Mouse (Mus musculus) ovary, postnatal 10 days (tissue): ENCODE data around the gene Zfp82.

ENCODE experiments used
- DNase-seq: peaks from one replicate; pipeline ENCODE4 v3.0.0; 2022; ENCODE audit warnings: low spot score

The Zfp82 gene

DNA sequence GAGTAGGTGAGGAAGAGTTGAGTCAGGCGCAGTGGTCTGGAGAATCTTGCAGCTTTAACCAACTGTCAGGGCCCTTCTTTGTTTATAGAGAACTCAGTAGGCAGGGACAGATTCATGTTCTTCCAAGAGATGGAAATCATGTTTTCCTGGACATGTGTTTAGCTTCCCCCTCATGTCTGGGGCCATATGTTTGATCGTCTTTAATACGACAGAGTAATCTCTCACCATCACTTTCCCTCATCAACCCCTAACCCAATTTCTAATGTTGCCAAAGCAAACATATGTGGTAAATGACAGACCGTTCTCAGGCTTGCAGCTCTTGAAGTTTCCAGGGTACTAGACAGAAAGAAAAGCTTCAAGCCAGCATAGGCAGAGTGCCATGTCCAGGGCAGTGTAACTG lies 24.6 kb downstream of the Zfp82 start:
- no peak for DNase-seq

DNA sequence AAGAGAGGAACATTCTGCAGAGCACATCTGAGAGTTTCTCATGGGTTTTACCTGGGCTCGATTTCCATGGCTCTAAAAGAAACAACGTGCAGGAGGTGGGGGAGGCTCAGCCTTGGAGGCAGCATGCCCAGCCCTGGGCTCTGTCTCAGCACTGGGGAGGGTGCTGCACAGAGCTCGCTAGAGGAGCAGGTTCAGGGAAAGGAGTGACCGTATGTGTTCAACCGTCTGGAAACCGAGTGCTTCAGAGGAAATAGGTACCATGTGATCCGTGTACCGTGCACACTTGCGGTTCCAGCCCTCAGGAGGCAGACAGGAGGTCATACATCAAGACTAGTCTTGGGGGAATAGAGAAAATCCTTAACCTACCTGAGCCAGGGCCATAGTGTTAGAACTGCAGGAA lies 28.3 kb downstream of the Zfp82 start:
- DNase-seq: no peak

GRCm38 (mm10) chr7:30034331-30034730 lies 38.4 kb downstream of the Zfp82 start:
- no peak for DNase-seq

GRCm38 (mm10) chr7:30031379-30031778 lies 41.3 kb downstream of the Zfp82 start:
- DNase-seq: no peak

DNA sequence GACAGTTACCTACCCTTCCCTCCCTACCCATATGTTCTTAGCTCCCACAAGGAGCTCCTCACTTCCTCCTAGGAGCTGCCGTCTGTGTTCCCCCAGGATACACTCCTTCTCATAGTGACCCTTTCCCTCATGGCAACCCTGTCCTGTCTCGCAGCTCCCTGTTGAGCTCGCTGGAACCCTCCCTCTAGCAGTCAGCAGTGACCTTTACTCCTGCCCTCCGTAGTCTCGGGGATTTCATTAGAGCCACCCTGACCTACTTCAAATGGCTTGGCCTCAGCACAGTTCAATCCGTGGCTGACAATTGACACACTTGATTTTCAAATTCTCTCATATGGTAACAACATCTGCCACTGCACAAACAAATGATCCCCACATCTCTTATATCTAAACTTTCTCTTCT lies 42.0 kb downstream of the Zfp82 start:
- DNase-seq: no peak

- no peak for DNase-seq
Measured at GRCm38 (mm10) chr7:30028572-30028971, 44.1 kb downstream of the Zfp82 start.

- no peak for DNase-seq
Measured at GRCm38 (mm10) chr7:30027331-30027730, 45.4 kb downstream of the Zfp82 start.

DNA sequence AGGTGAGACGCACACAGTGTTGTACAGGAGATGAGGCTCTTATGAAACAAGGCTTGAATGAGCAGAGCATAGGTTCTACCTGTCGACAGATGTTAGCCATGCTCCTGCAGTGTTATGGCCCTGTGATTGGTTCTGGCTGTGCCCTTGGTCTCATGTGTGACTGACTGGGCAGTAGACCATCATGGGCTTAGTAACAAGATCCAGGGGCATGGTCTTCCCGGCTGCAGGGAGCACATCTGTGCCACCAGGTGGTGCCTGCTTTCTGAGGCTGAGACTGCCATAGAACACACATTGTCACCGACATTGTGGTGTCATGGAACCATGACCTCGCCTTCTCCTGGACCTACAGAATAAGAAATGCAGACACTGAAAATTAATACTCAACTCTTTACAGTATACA lies 47.3 kb downstream of the Zfp82 start:
- no peak for DNase-seq

- no peak for DNase-seq
Measured at GRCm38 (mm10) chr7:30023800-30024199, 48.9 kb downstream of the Zfp82 start.

DNA sequence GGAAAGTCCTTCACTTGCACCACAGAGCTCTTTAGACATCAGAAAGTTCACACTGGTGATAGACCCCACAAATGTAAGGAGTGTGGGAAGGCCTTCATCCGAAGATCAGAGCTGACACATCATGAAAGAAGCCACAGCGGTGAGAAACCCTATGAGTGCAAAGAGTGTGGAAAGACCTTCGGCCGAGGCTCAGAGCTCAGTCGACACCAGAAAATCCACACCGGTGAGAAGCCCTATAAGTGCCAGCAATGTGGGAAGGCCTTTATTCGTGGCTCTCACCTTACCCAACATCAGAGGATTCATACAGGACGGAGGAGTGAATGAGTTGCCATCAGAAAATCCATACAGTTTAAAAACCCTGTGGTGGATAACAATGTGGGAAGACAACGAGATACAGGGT lies 49.4 kb downstream of the Zfp82 start:
- no peak for DNase-seq

GRCm38 (mm10) chr7:30019543-30019942 lies 53.2 kb downstream of the Zfp82 start:
- DNase-seq: no peak

- no peak for DNase-seq
Measured at GRCm38 (mm10) chr7:30017226-30017625, 55.5 kb downstream of the Zfp82 start.

DNA sequence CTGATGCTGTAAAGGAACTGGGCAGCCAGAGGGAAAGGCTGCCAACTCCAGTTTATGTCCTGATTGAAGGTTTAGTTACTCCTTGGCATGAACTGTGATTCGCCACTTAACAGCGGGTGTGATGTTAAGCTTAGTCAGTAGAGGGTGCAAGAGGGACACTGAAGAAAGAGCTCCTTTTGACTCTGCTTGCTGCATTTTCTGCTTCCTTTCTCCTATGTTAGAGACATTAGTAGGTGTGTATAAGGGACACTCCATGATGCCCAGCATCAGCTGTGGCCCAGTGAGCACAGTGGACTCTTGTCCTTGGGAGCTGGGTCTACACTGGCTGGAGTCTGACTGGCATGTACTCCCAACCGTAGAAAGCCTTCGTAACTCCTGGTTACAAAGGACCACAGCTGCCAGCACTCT lies 59.7 kb downstream of the Zfp82 start:
- no peak for DNase-seq

DNA sequence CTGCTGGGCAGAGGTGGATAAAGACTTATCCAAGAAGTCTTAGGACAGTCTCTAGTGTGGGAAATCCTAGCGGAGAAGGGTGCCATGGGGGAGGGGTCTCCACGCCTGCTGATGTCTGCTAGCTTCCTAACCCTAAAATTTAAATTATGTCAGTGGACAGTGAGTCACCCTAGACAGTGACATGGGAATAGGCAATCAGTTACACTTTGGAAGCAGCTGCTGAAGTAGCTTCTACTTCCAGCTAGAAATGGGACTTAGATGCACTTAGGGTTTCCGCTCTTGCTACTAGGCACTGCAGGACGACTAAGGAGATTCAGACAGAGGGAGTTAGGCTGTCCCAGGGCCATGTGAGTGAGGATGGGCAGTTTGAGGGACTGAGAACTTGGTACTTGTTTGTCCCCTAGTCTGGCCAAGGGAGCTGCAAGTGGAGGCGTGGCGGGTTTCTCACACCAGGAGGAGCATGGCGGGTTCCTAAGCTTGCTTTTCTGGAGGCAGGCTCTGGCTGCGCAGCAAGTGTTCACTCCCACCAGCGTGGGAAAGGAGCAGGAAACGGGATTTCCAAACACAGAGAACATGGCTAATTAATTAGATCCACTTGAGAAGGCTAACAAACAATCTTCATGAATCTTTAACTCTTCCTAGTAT lies 62.0 kb downstream of the Zfp82 start:
- no peak for DNase-seq

- no peak for DNase-seq
Measured at GRCm38 (mm10) chr7:30009321-30010085, 63.2 kb downstream of the Zfp82 start.

- no peak for DNase-seq
Measured at GRCm38 (mm10) chr7:30008020-30008690, 64.5 kb downstream of the Zfp82 start.

DNA sequence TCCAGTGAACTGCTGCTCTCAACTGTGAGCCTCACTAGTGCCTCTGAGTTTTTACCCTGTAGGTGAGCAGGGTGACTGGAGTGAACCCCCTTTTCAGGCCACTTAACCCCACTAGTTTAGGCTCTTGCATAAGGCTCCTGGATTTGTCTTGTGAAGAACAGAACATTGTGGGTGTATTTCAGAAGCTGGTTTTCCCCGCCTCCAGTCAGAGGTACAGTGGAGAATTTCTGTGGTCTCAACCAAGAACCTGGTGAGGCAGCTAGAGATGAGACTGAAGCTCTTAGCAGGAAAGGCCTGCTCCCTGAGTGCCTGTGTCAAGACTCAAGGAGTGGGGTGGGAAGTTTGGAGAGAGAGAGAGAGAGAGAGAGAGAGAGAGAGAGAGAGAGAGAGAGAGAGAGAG lies 65.1 kb downstream of the Zfp82 start:
- no peak for DNase-seq
